Mouse (Mus musculus) CD4-positive, CD25-positive, alpha-beta regulatory T cell, adult 2 months (primary cell): ENCODE data around the gene C2cd3.

Experiments used
- DNase-seq: peaks from one replicate; pipeline ENCODE4 v3.0.0-alpha.2; 2012; ENCODE audit warnings: low read depth, low spot score

Gene C2cd3

DNA sequence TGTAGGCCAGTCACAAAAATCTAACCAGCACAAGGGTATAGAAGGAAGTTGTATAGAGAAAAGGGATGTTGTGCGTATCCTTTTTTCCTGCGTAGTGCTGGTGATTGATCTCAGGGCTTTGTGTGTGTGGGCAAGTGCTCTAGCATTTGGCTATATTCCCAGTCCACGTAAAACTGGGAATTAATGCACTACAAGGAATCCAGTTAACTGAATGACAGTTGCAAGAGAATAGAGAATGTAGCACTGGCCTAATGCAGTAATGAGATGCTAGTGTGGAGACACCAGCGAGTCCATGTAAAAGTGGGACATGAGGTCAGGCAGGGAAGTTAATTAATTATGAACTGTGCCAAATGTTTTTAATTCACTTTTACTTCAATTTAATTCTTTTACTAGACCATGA is 30.7 kb downstream of the C2cd3 start:
- DNase-seq = no peak

DNA sequence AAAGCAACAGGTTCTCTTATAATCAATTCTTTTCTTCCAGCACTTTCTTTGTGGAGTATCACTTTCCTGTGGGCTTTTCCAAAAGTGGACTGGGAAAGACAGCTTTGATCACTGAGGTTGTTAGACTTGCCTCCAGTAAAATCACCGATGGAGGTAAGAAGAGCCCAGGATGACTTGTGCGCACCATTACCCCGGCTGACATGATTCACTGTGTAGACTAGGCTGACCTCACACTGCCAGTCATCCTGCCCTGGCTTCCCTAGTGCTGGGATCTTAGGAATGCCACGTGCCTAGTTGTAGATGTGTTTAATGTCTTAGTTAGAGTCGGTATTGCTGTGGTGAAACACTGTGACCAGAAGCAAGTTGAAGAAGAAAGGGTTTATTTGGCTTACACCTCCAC is 35.6 kb downstream of the C2cd3 start:
- no peak for DNase-seq

DNA sequence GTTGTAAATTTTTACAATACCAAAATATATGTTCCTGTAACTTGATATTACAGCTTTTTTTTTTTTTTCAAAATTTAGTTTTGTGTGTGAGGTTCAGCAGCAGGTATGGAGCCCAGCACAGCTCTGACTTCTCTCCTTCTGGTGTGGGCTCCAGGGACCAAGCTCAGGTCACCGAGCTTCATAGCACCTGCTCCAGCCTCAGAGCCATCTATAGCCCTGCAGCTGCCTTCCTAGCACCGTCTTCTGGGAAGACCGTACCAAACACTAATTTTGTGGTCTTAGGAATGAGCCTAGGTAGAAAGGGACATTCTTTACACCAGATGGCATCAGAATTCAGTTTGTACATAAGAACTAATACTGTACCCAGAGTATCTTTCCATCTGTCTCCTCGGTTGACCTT is 36.7 kb downstream of the C2cd3 start:
- DNase-seq = no peak

DNA sequence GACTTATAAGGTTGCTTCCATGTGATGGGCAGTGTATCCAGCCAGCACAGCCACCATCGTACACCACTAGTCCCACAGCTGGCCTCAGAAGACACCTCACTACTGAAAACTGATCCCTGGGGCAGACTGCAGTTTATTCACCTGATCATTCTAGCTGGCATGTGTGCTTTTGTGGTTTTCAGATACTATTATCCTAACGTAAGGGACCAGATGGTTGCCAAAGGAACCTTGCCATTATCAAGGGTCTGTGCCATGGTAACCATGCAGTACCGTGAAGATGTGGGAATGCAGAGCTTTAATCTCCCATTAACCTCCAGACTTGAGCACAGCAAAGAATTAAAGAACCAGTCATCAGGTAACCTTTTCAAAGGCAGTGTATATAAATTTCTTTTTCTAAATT is 53.8 kb downstream of the C2cd3 start:
- no peak for DNase-seq

DNA sequence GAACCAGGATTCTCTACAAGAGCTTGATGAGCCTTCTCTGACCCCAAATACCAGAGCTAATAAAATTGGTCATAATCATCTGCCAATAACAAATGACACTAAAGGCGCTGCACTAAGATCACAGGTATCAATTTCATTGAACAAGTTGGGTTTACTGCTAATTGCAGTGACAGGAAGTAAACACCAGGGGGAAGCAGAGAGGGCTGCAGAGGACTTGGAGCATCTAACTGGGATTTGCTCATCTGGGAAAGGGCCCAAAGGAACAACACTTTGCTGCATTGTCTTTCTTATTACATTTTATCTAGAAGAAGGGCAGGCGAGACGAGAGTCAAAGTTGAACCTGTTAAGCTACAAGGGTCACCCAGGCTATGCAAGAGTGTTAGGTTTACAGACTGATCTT is 57.1 kb downstream of the C2cd3 start:
- peak; percentile 69 for DNase-seq

DNA sequence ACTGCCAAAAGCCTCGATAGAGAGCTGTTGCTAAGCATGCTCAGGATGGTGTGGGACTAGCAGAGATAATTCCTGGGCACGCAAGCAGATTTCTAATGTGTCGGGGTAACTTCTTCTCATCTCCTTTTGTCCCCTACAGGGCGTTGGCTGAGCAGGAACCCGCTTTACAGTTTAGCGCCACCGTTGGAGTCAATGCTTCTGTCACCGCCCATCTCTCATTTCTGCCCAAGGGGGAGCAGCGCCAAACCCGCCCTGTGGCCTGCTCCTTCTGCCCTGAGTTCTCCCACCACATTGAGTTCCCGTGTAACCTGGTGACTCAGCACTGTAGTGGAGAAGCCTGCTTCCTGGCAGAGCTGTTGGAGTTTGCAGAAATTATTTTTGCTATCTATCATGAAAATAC is 57.9 kb downstream of the C2cd3 start:
- DNase-seq = no peak

DNA sequence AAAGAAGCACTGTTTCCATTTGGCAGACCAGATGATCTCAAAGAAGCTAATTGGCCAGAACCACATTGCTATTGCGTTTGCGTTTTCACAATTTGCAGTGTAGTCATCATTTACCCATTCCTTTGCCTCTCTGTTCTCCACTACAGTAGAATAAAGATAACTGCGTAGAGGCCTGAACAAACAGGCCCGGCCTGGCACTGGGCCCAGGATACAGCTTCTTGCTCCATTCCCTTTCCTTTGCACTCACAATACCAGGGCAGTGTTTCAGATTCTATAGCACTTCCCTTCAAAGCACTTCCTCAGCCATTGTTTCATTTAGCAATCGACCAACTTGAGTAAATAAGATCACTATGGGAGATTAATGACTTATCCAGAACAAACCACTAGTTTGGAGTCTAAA is 59.1 kb downstream of the C2cd3 start:
- DNase-seq = no peak

DNA sequence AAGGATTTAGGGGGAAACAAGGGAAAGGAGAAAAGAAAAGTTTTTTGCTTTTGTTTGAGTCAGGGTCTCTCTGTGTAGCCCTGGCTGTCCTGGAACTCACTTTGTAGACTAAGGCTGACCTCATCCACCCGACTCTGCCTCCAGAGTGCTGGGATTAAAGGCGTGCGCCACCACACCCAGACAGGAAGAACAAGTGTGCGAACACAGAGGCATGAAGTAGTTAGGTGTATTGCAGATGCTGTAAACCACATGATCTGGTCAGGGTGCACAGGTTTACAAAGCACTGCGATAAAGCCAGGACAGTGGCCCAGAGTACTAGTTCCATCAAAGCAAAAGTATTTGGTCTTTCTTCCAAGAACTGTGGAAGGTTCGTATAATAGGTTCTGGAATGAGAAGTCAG is 61.3 kb downstream of the C2cd3 start:
- no peak for DNase-seq

DNA sequence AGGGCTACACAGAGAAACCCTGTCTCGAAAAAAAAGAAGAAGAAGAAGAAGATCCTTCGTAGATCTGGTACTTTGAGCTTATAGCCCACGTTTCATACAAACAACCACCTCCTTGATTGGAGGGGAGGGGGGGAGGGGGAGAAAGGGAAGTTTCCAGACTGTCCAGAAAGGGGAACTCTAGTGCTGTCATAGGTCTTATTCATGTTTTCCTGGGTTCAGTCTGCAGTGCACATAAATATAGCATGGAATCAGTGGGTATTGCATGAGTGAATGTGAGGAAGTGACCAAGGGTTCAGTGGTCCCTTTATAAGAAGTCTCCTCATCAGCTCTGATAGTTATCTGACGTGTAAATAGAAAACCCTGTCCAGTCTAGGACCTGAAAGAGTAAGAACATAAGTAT is 71.7 kb downstream of the C2cd3 start:
- no peak for DNase-seq

DNA sequence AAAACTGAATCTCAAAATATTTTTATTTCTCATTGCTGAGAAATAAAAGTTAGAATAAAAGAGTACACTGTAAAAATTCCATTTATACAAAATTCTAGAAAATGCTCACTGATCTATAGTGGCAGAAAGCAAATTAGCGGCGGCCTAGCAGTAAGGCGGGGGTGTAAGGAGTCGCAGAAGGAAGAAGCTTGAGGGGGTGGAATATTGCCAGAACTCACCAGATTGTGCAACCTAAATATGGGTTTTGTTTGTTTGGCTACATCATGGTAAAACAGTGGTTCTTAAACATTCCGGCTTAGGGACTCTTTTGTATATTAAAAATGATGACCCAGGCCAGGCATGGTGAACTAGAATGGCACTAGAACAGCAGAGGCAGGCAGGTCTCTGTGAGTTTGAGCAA is 74.2 kb downstream of the C2cd3 start:
- no peak for DNase-seq

DNA sequence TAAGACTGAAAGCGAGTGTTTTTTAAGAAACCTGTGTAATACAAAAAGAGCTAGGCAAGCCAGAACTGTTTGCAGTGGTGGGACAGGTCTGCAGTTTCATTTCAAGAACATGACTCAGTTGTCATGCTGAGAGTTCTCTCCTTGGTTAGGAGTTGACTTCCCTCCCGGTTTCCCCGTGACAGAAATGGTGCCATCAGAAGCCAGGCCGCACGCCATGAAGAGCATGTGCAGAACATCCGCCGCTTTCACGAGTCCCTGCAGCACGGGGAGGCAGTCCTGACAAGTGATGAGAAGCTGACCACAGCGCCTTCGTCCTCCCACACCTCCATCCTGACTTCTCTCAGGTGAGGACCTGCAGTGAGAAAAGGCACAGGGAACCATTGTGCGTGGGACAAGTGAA is 76.5 kb downstream of the C2cd3 start:
- peak; percentile 24 for DNase-seq

DNA sequence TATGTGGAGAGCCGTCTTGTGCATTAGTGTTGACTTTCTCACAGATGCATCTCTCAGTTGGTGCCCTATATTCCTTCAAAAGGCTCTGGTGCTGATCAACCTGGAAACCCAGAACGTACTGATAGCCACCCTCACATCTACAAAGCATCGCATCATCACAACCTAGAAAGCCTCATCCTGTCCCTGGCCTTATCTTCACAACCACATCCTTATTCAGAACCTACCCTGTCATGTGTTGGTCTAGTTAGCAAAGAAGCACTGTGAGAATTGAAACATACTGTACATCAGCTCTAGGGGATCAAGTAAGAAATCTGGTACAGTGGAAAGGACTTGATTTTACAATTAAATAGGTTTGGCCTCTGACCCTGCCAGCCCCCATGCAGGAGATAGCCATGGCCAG is 77.0 kb downstream of the C2cd3 start:
- DNase-seq = peak; percentile 68

DNA sequence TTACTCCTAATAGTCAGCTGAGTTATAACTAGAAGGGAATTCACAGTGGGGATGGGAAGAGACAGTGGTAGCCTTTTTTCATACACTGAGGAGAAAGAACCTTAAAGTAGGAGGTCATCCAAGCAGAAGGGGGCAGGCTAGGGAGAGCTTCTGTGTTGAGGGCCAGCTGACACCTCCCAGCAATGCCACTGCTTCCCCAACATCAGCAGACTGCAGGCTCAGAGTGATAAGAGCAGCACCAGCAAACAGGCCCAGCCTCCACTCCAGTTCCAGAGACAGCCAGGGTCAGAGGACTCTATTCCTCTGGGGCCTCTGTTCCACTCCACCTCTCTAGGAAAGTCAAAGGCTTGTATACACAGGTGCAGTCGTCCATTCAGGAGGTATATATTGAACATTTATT is 86.1 kb downstream of the C2cd3 start:
- DNase-seq = no peak

DNA sequence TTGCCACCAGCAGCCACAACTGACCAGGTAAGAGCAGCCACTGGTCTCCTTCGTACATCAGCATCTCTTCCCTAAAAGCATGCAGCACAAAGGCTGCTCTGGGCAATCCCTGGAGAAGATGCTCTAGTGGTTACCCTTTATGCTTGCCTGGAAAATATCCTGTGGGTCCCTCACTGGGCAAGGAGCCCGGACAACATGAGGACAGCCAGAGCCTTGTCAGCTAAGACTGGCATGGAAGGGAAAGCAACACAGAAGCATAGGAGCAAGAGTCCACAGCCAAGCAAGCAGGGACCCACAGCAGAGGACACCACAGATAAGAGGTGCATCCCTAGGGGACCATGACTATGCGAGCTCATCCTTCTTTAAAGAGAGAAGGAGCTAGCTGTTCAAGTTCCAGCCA is 87.8 kb downstream of the C2cd3 start:
- no peak for DNase-seq

DNA sequence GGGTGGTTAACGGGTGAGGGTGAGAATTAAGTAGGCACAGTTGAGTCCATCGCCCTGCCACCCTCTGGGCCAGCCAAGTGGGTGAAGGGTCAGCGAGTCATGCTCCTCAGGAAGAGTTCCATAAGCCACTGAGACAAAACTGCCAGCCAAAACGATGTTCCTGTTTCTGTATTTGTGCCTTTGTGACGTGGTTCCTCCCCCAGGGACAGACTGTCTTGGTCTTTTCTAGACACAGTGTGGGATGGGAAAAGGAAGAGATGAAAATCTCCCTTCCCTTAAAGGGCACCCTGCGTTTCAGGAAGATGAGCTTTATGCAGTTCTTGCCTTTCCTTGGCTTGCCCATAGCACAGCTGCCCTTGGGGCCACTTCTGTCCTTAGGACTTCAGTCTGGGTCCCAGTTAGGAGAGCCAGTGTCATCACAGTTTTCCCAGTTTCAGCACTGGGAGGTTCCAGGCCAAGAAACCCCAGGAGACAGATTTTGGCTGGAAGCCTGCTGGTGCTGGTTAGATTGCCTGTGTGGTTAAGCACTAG is 89.7 kb downstream of the C2cd3 start:
- no peak for DNase-seq

DNA sequence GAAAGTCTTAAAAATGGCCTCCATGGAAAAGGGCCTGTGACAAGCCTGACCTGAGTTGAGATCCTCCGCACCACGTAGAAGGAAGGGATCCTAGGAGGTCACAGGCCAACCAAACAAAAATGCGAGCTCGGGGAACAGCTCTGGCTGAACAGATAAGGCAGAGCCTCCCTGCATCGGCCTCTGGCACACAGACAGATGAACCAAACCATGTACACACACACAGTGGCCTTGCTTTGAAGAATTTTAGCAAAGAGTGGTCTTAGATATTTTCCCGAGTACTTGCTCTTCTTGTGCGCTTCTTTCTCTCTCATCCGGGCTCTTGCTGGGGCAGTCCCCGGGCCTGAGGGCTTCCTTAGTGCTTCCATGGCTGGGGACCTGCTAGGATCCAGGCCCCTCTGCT is 91.2 kb downstream of the C2cd3 start:
- DNase-seq = no peak

DNA sequence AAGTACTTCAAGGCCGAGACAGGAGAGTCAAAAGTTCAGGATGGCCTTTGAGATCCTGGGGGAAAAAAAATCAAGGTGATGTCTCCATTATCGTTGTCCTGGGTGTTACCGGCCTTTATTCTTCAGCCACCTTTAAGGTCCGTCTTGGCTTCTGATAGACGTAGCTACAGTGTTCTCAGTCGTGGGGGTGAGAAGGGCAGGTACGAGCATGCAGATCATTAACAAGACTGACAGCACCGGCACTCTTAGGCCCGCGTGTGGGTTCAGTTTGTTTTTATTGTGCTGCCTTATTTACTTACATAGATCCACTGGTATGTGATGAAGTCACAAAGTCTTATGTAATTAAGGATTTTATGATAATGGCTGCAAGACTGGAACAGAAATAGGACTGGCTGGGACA is 91.7 kb downstream of the C2cd3 start:
- no peak for DNase-seq

DNA sequence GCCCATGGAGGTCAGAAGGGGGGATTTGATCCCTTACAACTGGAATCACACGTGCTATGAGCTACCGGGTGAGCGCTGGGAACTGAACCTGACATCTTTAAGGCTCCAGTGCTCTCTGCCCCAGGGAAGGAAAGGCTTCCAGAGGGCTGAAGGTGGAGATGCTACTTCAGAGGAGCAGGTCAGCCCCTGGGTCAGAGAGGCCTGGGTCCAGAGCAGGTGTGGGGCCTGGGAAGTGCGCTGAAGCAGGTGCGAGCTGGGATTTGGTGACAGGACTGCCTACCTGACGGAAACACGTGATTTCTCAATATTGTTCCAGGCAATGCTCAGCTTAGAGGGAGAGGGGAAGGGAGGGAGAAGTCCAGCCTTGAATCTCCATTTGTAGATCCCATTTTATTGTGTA is 92.2 kb downstream of the C2cd3 start:
- DNase-seq = no peak

DNA sequence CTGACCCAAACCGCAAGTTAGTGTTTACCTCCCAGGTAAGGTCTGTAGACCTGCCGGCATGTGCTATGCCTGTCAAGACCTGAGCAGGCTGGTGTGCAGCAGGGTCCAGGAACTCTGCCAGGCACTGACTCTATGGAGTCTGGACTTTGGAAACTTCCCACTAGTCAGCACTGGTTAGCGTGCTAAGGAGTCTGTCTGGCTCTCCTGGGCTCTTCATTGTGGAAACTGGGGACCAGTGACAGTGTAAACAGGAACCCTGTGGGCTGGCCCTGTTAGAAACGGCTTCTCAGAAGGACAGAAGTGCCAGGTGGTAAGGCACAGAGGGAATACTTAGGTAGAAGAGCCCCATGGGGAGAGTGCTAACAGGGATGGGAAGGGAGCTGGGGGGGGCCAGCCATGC is 93.2 kb downstream of the C2cd3 start:
- DNase-seq = no peak

DNA sequence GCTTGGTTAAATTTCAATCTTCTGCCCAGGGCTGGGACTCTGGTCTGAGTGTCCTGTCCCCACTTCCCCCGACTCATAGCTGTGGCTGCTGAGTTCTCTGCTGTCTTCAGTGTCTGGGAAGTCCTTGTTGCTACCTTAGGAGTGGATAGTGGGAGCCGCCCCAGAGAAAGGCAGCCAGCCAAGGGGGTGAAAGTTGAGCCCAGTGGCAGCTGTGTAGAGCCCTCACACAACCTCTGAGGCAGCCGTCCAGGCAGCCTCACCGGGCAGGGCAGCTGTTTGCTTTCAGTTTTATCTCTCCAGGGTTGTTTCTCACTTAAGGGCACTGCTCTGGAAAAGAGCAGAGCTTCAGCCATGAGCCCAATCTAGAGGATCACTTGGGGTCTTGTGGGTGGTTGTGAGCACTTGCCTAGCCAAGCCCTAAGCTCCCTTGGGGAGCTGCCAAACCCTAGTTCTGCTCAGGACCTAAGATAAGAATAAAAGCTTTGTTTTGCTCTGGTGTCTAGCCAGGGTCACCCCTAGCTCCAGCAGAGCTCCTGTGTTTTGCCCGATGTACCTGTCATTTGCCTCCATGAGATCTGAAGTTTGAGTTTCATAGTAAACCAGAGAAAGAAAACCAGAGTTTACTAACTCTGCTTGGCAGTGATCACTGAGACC is 93.8 kb downstream of the C2cd3 start:
- no peak for DNase-seq

DNA sequence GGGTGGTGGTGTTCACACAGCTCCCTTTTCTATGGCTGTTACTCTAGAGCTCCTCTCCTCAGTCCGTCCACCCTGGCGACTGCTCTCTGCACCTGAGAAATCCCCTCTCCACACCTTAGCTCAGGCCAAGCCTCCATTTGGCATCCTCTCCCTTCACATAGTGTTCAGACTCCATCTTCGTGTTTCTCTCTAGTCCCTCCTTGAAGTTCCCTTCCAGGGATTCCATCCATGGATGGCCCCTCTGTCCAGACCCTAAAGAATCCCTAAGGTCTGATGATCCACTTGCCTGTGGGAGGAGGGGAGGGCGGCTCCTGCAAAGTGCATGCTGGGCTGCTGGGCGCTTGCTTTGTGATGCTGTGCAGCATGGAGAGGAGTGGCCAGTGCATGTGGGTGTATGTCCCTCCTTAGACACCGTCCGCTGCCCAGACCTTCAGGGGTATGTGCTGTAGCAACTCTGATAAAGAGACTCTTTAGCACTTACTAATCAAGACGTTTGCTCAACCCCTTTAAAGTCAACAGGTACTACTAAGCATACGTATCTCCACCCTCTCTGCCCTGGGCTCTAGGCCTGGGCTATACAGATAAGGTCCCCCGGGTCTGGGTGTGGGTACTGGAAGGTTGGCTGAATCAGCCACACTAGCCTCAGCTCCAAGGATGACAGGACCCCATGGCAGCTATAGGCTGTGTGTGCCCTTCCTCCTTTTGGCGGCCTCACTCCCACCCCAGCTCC is 94.9 kb downstream of the C2cd3 start:
- no peak for DNase-seq

DNA sequence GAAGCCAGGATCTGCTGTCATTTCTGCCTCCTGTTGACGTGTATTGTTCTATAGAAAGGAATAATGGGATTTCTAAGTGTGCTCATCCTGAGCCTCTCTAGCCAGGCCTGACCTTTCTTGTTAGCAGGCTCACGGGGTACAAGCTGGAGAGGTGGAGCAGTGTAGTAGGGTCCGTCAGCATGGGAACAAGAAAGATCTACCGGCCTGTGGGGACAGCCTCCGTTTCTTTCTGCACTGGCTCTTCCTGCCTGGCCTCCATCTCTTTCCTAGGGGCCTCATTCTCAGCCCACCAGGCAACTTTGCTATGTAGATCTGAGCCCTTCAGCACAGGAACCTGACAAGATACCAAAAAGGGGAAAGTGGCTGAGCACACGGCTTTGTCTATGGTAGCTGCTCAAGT is 96.7 kb downstream of the C2cd3 start:
- DNase-seq = no peak

DNA sequence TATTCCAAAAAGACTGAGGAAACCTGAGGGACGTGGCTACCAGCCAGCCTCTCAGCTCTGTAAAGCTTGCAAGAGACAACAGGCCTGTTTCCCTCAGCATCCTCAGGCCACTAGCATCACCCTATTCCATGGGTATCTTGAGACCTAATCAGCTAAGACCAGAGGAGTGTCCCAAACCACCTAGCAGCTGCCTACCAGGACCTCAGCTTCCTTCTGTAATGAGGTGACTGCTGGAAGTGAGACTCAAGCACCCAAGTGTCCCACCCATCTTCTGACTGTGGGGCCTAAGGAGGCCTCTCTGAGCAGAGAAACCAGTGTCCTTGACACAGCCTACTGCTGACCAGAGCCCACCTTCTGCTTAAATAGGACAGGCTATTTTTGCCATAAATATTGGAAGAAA is 97.5 kb downstream of the C2cd3 start:
- DNase-seq = no peak
